Mouse (Mus musculus): Measurements from ENCODE around the gene Dab1.

- no peak for TF ChIP-seq CTCF (IDR thresholded peaks at IDR 0.05; ENCODE audit: low read depth, low read length)
- TF ChIP-seq POLR2A (IDR thresholded peaks at IDR 0.05; ENCODE audit: extremely low read depth, insufficient read depth, low read length) = no peak
Observed at GRCm38 (mm10) chr4:104220099-104220498, 600.9 kb downstream of the Dab1 start.
